Mouse (Mus musculus) lung, embryonic 14.5 days (tissue): ENCODE data around the gene Platr17. TPM values are rescaled to one million over a fixed set of nuclear protein-coding genes. Genes with fewer than 3 reads are reported as not detected.

Source experiments
- ATAC-seq: fragments of 200-750 bp; cut with Nextera tagmentation; 2 replicates; pipeline ENCODE4 v1.8.0; 2017; ENCODE audit warnings: mild to moderate bottlenecking, moderate TSS enrichment, moderate library complexity; ENCODE audit not compliant: insufficient read depth
- DNase-seq: peaks from one replicate; pipeline ENCODE4 v3.0.0-alpha.2; 2015
- H3K27ac ChIP-seq: fragments of 300-500 bp; sonication (generic); 2 replicates; pipeline ENCODE4 v1.5.1; 2014; ENCODE audit warnings: low read depth, mild to moderate bottlenecking, moderate library complexity
- H3K27me3 ChIP-seq: fragments of 300-500 bp; sonication (generic); 2 replicates; pipeline ENCODE4 v1.6.1; 2014; ENCODE audit warnings: low read length, control low read depth; ENCODE audit not compliant: insufficient read depth
- H3K36me3 ChIP-seq: fragments of 300-500 bp; sonication (generic); 2 replicates; pipeline ENCODE4 v1.6.1; 2014; ENCODE audit warnings: control low read depth; ENCODE audit not compliant: insufficient read depth
- H3K4me1 ChIP-seq: fragments of 300-500 bp; sonication (generic); 2 replicates; pipeline ENCODE4 v1.6.1; 2014; ENCODE audit warnings: antibody characterized with exemption, control low read depth; ENCODE audit not compliant: insufficient read depth
- H3K4me2 ChIP-seq: fragments of 300-500 bp; sonication (generic); 2 replicates; pipeline ENCODE4 v1.6.1; 2014; ENCODE audit warnings: mild to moderate bottlenecking
- H3K4me3 ChIP-seq: fragments of 300-500 bp; sonication (generic); 2 replicates; pipeline ENCODE4 v1.5.1; 2014; ENCODE audit warnings: low read depth, low read length
- H3K9ac ChIP-seq: fragments of 300-500 bp; sonication (generic); 2 replicates; pipeline ENCODE4 v1.6.1; 2014
- H3K9me3 ChIP-seq: fragments of 300-500 bp; sonication (generic); 2 replicates; pipeline ENCODE4 v1.6.1; 2016; ENCODE audit warnings: low read depth, low read length, control low read depth
- CTCF ChIP-seq: IDR thresholded peaks from 2 replicates; pipeline ENCODE4 v1.5.1; 2016; ENCODE audit warnings: antibody characterized with exemption, low read depth
- WGBS: fragments of 180-500 bp; shearing (Covaris S2); extraction: QIAGEN DNeasy Blood & Tissue Kit; methylation state at CpG from one replicate; pipeline ENCODE4 v1.1.7; 2014; 5-methylcytosine and 5-hydroxymethylcytosine counted together
- polyA plus RNA-seq: library from polyadenylated mRNA; unstranded; fragments of >200 nt; fragmentation: Nextera tagmentation; extraction: Ambion mirVana; gene quantifications from 2 replicates; pipeline ENCODE4 v1.2.1, GENCODE M21; 2014

The Platr17 gene
- polyA plus RNA-seq, 1 experiment from 2014 or later = 0.32 TPM

GRCm38 (mm10) chr17:33925406-33926116 is 20.6 kb downstream of the Platr17 start:
- Histone ChIP-seq H3K27ac (no peak overlapping the region), H3K9me3 (no peaks in the 10 kb centered on the region), H3K36me3 (peaks cover 6% of the 10 kb centered on the region; the same call in 1 of the 2 replicates), H3K27me3 (no peaks in the 10 kb centered on the region), H3K4me2 (no peak overlapping the region), H3K4me3 (no peak overlapping the region), H3K9ac (no peak overlapping the region), H3K4me1 (no peaks in the 10 kb centered on the region)
- ATAC-seq = no peak
- no peak for DNase-seq
- 0 out of 2 replicates have a peak, but pooled peaks have one; percentile 15 for TF ChIP-seq CTCF
- 81% methylated on average over 21 of the region's 21 CpGs for WGBS

GRCm38 (mm10) chr17:33926207-33926932 is 21.4 kb downstream of the Platr17 start:
- no peaks in the 10 kb centered on the region for H3K27me3 ChIP-seq
- DNase-seq (peak; percentile 41), ATAC-seq (no peak)
- no peaks in the 10 kb centered on the region for H3K4me1 ChIP-seq
- no peaks in the 10 kb centered on the region for H3K9me3 ChIP-seq
- H3K4me3 ChIP-seq = no peak overlapping the region
- 72% methylated on average over 16 of the region's 17 CpGs for WGBS
- no peak overlapping the region for H3K27ac ChIP-seq
- peak; percentile 53 for TF ChIP-seq CTCF
- no peak overlapping the region for H3K9ac ChIP-seq
- H3K36me3 ChIP-seq = peaks cover 6% of the 10 kb centered on the region; the same call in 1 of the 2 replicates
- no peak overlapping the region for H3K4me2 ChIP-seq

GRCm38 (mm10) chr17:33928251-33928947 is 23.5 kb downstream of the Platr17 start:
- ATAC-seq = no peak
- DNase-seq = no peak
- Histone ChIP-seq H3K27me3 (no peaks in the 10 kb centered on the region), H3K36me3 (peaks cover 10% of the 10 kb centered on the region; the same call in 1 of the 2 replicates), H3K4me2 (peak overlapping the region; percentile 99), H3K4me1 (no peaks in the 10 kb centered on the region), H3K4me3 (peak overlapping the region; percentile 83), H3K9me3 (no peaks in the 10 kb centered on the region), H3K27ac (peak overlapping the region; percentile 95; the same call in 1 of the 2 replicates), H3K9ac (peak overlapping the region; percentile 81)
- no peak for TF ChIP-seq CTCF
- 59% methylated on average over 21 of the region's 21 CpGs for WGBS

GRCm38 (mm10) chr17:33929371-33930279 is 24.7 kb downstream of the Platr17 start, which contains the start of gene Rgl2:
Gene Rgl2, plus strand, starts transcription at chr17:33929543.
- Histone ChIP-seq H3K27me3 (no peaks in the 10 kb centered on the region), H3K4me2 (peak within 1 kb of the TSS; percentile 99), H3K4me3 (peak within 1 kb of the TSS; percentile 83), H3K9ac (peak within 1 kb of the TSS; percentile 81), H3K36me3 (peaks cover 22% of the 10 kb centered on the region; the same call in 1 of the 2 replicates), H3K4me1 (no peaks in the 10 kb centered on the region), H3K27ac (peak within 1 kb of the TSS; percentile 95), H3K9me3 (no peaks in the 10 kb centered on the region)
- peak; percentile 97 for DNase-seq
- whole genome bisulfite sequencing = under 1% methylated on average over 75 of the region's 80 CpGs
- peak; percentile 85 for ATAC-seq
- TF ChIP-seq CTCF = peak; percentile 57

GRCm38 (mm10) chr17:33930280-33931158 is 25.6 kb downstream of the Platr17 start:
- Histone ChIP-seq H3K4me3 (peak overlapping the region; percentile 83), H3K9ac (peak overlapping the region; percentile 81), H3K4me2 (peak overlapping the region; percentile 99), H3K9me3 (no peaks in the 10 kb centered on the region), H3K27me3 (no peaks in the 10 kb centered on the region), H3K27ac (peak overlapping the region; percentile 95), H3K36me3 (peaks cover 28% of the 10 kb centered on the region; the same call in 1 of the 2 replicates), H3K4me1 (no peaks in the 10 kb centered on the region)
- peak; percentile 62 for DNase-seq
- under 1% methylated on average over 45 of the region's 45 CpGs for WGBS
- no peak for TF ChIP-seq CTCF
- ATAC-seq = peak; percentile 16; the same call in 1 of the 2 replicates
